Mouse (Mus musculus) gastrocnemius, adult 2 months (tissue): ENCODE measurements at regions not wholly inside any gene's neighbourhood (a gene's known extent, or its start where the extent isn't known, plus 50 kb on each side); places are given as distances from the start of the nearest gene placed in this dataset.
A peak's percentile ranks its signal among the peaks of the same experiment; 100 is the strongest.

Experiments
- DNase-seq: peaks from one replicate; pipeline ENCODE4 v3.0.0; 2022
- H3K27ac ChIP-seq: fragments of 200-600 bp; 2 replicates; pipeline ENCODE4 v1.8.1; 2022; ENCODE audit warnings: mild to moderate bottlenecking
- H3K4me3 ChIP-seq: fragments of 200-600 bp; 2 replicates; pipeline ENCODE4 v1.8.1; 2022; ENCODE audit warnings: mild to moderate bottlenecking, moderate library complexity
- CTCF ChIP-seq: fragments of 200-600 bp; IDR thresholded peaks from 2 replicates; pipeline ENCODE4 v1.8.1; 2022; ENCODE audit warnings: antibody characterized with exemption, mild to moderate bottlenecking, moderate library complexity
- intact Hi-C: fragments of 180-260 bp; cut with DNase I; formaldehyde crosslinking; loops from one replicate; pipeline ENCODE4 v1.15.1; 2025

DNA sequence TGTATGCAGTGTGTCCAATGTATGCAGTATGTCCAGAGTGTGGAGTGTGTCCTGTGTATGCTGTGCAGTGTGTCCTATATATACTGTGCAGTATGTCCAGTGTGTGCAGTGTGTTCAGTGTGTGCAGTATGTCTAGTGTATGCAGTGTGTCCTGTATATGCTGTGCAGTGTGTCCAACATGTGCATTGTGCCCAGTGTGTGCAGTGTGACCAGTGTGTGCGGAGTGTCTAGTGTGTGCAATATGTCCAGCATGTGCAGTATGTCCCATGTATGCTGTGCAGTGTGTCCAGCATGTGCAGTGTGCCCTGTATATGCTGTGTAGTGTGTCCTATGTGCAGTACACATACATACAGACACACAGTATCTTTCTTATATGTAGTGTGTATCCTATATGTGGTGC lies 121.9 kb downstream of the Psmg1 start:
- Histone ChIP-seq H3K4me3 (no peak overlapping the region), H3K27ac (no peak overlapping the region)
- intact Hi-C loops = no loop called here
- no peak for DNase-seq
- TF ChIP-seq CTCF = no peak

DNA sequence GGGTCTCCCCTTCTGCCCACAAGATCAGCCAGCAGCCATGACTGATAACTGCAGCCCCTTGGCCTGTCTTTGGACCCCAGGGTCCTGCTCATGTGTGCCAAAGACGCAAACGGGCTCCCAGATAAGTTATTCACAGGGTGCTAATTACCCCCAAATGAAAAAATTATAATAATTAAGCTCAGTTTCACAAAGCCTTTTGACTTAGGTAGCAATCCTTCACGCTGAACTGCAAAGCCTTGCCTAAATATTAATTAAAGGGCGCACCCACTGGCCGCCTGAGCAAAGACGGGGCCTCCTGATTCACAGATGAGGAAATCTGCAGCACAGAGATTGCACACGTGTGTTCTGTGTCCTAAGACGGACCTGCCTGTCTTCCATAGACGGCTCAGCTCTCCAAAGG lies 123.2 kb downstream of the Psmg1 start:
- Histone ChIP-seq H3K4me3 (no peak overlapping the region), H3K27ac (no peak overlapping the region)
- DNase-seq = no peak
- no peak for TF ChIP-seq CTCF
- intact Hi-C loops = no loop called here

DNA sequence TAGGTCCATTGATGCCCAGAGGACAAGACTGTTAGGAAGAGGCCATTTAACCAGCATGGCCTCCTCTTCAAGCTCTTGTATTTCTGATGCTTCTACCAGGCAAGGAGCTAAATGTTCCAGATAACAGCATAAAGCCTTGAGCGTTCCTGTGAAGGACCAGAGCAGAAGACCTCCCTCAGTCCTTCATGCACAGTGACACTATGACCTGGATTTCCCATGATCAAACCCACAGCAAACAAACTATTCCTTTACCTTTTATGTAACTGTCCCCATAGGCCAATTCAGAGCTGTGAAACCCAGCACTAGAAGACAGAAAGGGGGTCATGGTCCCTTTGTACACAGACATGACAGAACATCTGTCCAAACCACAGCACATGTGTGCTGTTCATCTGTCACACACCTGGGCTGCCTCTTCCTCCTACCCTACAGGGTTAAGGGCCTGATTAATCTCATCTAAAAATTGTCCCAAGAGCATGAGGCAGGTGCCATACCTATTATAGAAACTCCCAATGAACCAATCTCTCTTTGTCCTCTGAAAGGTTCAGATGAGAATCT lies 123.8 kb downstream of the Psmg1 start:
- DNase-seq = no peak
- TF ChIP-seq CTCF = no peak
- Histone ChIP-seq H3K4me3 (no peak overlapping the region), H3K27ac (no peak overlapping the region)
- intact Hi-C loops = no loop called here

GRCm38 (mm10) chr16:95865603-95866002 lies 125.2 kb downstream of the Psmg1 start:
- intact Hi-C loops = no loop called here
- H3K4me3 ChIP-seq = no peak overlapping the region
- H3K27ac ChIP-seq = no peak overlapping the region
- no peak for TF ChIP-seq CTCF
- no peak for DNase-seq

DNA sequence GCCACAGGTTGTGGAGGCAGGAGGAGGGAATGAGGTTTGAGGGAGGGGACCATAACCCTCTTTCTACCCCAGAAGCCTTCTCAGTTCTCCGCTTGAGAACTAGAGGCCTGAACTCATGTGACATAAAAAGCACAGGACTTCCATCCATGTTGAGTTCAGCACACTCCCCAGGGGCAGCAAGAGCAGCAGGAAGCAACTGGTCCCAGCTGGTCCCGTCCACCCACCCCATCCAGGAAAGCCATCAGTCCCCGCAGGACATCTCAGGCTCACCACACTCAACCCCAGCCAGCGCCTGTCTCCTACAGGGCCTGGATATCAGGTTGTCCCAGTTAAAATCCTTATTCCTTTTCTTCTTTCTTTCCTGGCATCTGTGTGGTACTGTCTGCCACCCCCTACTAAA lies 126.1 kb downstream of the Psmg1 start:
- no peak for TF ChIP-seq CTCF
- peak overlapping the region; percentile 70 for H3K27ac ChIP-seq
- intact Hi-C loops = no loop called here
- peak; percentile 29 for DNase-seq
- no peak overlapping the region for H3K4me3 ChIP-seq

GRCm38 (mm10) chr16:95864106-95864505 lies 126.7 kb downstream of the Psmg1 start:
- H3K4me3 ChIP-seq = no peak overlapping the region
- intact Hi-C loops = no loop called here
- no peak for DNase-seq
- no peak for TF ChIP-seq CTCF
- peak overlapping the region; percentile 70 for H3K27ac ChIP-seq

DNA sequence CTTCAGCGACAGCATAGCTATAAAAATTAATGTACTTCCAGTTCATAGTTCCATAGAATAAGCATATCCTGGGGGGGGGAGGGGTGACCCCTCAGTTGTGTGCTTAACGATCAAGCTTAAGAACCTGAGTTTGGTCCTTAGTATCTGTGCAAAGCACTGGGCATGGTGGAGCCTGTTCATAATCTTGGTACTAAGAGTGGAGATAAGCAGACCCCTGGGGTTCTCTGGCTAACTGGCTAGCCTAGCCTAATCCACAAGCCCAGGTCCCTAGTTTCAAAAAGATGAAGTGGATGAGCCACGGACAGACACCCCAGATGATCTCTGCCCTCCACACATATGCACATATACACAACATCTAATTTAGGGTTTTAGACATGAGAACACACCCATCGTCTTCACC lies 127.2 kb downstream of the Psmg1 start:
- Histone ChIP-seq H3K4me3 (no peak overlapping the region), H3K27ac (peak overlapping the region; percentile 70; the same call in 1 of the 2 replicates)
- TF ChIP-seq CTCF = no peak
- intact Hi-C loops = no loop called here
- DNase-seq = no peak

GRCm38 (mm10) chr16:95862621-95863020 lies 128.1 kb downstream of the Psmg1 start:
- DNase-seq = peak; percentile 29
- Histone ChIP-seq H3K4me3 (no peak overlapping the region), H3K27ac (peak overlapping the region; percentile 70)
- intact Hi-C loops = no loop called here
- TF ChIP-seq CTCF = no peak

- TF ChIP-seq CTCF = no peak
- Histone ChIP-seq H3K27ac (peak overlapping the region; percentile 70), H3K4me3 (no peak overlapping the region)
- peak; percentile 62 for DNase-seq
- intact Hi-C loops = no loop called here
Observed at GRCm38 (mm10) chr16:95861231-95861690, 129.5 kb downstream of the Psmg1 start.

DNA sequence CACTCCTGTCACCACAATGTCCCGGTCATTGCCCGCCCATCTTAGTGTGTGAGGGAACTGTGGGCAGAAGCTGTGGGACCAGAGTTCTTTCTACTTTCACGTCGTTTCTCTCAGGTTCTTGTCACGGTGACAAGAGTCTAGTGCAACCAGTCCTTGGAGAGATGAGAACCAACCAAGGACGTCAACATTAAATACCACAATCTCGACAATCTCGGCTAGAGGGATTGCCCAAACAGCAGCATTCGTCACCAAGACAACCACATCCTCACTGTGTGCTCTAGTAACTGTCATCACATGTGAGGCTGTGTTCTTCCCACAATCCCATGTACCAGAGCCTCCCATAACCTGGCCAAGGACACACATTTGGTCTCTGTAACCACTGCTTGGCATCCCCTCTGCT lies 129.9 kb downstream of the Psmg1 start:
- TF ChIP-seq CTCF = no peak
- no peak for DNase-seq
- intact Hi-C loops = no loop called here
- Histone ChIP-seq H3K27ac (peak overlapping the region; percentile 70), H3K4me3 (no peak overlapping the region)

GRCm38 (mm10) chr16:95860111-95860510 lies 130.6 kb downstream of the Psmg1 start:
- intact Hi-C loops = no loop called here
- no peak overlapping the region for H3K4me3 ChIP-seq
- no peak for TF ChIP-seq CTCF
- no peak for DNase-seq
- H3K27ac ChIP-seq = peak overlapping the region; percentile 70; the same call in 1 of the 2 replicates

- intact Hi-C loops = loop anchor here (5.0 kb wide), 1 partner anchor 105 kb away; no protein-coding TSS in a partner anchor
- no peak for TF ChIP-seq CTCF
- no peak for DNase-seq
- Histone ChIP-seq H3K27ac (no peak overlapping the region), H3K4me3 (no peak overlapping the region)
Observed at GRCm38 (mm10) chr16:95857403-95857802, 133.4 kb downstream of the Psmg1 start.

- no peak for DNase-seq
- TF ChIP-seq CTCF = no peak
- Histone ChIP-seq H3K4me3 (no peak overlapping the region), H3K27ac (peak overlapping the region; percentile 32)
- intact Hi-C loops = loop anchor here (5.0 kb wide), 1 partner anchor 103 kb away; no protein-coding TSS in a partner anchor
Observed at GRCm38 (mm10) chr16:95855230-95855629, 135.5 kb downstream of the Psmg1 start.

- Histone ChIP-seq H3K27ac (peak overlapping the region; percentile 58; the same call in 1 of the 2 replicates), H3K4me3 (no peak overlapping the region)
- TF ChIP-seq CTCF = no peak
- intact Hi-C loops = no loop called here
- DNase-seq = no peak
Observed at GRCm38 (mm10) chr16:95851907-95852306, 138.9 kb downstream of the Psmg1 start.
